Mouse (Mus musculus) bone marrow, adult 2 months (tissue): ENCODE results near the gene Zic4. TPM values are rescaled to one million over a fixed set of nuclear protein-coding genes. Genes with fewer than 3 reads are reported as not detected.

Source experiments
- H3K27ac ChIP-seq: fragments of 200-500 bp; 2 replicates; pipeline ENCODE4 v1.5.1; 2012; ENCODE audit warnings: low read depth, mild to moderate bottlenecking, control low read depth, inconsistent platforms, low read length; ENCODE audit not compliant: control insufficient read depth, poor library complexity, insufficient read depth
- H3K4me1 ChIP-seq: fragments of 200-500 bp; 2 replicates; pipeline ENCODE4 v1.6.1; 2011; ENCODE audit warnings: low read length; ENCODE audit not compliant: control insufficient read depth, insufficient read depth
- H3K4me3 ChIP-seq: fragments of 200-500 bp; replicated peaks from 2 replicates; pipeline ENCODE3; 2011; ENCODE audit warnings: mild to moderate bottlenecking, low read depth, low read length, control low read depth; ENCODE audit not compliant: control insufficient read depth
- CTCF ChIP-seq: fragments of 200-500 bp; IDR thresholded peaks from 2 replicates; pipeline ENCODE4 v1.5.1; 2011; ENCODE audit warnings: low read length, control low read depth; ENCODE audit not compliant: control insufficient read depth, insufficient read depth
- POLR2A ChIP-seq: fragments of 200-500 bp; IDR thresholded peaks from 2 replicates; pipeline ENCODE4 v1.6.1; 2011; ENCODE audit warnings: low read depth, mild to moderate bottlenecking, control low read depth, low read length, borderline replicate concordance; ENCODE audit not compliant: control insufficient read depth
- WGBS: fragments of 180-500 bp; shearing (Covaris S2); methylation state at CpG from one replicate; pipeline ENCODE4 v1.1.7; 2018; 5-methylcytosine and 5-hydroxymethylcytosine counted together
- polyA plus RNA-seq: library from polyadenylated mRNA; stranded (reverse); fragments of >200 nt; gene quantifications from 2 replicates; pipeline ENCODE4 v1.2.4, GENCODE M21; 2011; ENCODE audit warnings: low replicate concordance; ENCODE audit not compliant: missing spikeins, insufficient read depth, insufficient read length

Zic4 gene
- polyA plus RNA-seq, 1 experiment, result not detected

DNA sequence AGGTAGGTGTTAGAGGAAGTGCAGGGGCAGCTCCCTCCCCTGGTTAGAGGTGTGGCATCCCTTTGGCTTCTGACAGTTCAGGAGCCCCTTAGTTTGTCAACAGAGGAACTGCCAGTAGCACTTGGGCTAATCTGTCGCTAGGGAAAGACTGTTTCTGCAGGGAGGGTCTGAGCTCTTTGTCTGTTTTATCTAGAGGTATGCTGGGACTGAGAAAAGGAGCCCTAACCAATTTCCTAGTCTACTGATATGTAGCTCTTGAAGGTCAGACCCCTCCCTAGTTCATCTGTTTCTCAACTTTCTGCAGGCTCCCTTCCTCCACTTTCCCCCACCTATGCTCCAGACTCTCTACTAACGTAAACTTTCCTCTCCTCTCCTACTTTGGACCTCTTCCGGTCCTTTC, 47.6 kb downstream of the Zic4 start:
- Histone ChIP-seq H3K4me1 (no peaks in the 10 kb centered on the region), H3K4me3 (no peak overlapping the region), H3K27ac (no peak overlapping the region)
- TF ChIP-seq CTCF (no peak), POLR2A (no peak)
- WGBS, result 4% methylated on average over 3 of the region's 3 CpGs

DNA sequence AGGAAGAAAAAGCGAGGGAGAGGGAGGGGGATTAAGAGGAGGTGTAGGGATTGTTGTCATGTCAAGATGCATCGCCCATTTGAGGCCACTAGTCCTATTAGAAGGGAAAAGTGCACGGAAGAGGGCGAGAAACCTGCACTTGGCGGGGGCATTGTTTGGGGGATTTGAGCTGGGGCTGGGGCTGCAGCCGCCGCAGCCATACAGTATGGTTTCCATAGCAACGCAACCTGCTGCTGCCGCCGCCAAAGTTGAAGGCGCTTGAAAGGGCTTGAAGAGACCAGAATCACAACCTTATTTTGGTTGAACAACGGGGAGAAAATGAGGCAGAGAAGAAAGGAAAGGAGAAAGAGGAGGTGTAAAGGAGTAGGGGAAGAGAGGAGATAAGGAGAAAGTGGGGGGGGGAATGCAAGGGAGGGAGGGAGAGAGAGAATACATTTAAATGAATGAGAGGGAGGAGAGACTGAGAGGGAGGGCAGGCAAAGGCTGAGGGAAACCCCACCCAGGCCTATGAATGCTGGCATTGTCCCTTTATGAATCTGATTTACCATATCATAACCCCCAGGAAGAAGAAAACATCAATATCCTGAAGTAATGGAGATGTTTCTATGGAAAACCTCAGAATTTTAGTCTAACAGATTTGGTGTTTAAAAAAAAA, 51.9 kb downstream of the Zic4 start:
- TF ChIP-seq POLR2A (no peak), CTCF (no peak)
- no peaks in the 10 kb centered on the region for H3K4me1 ChIP-seq
- no peak overlapping the region for H3K27ac ChIP-seq
- no peak overlapping the region for H3K4me3 ChIP-seq
- WGBS, result 5% methylated on average over 12 of the region's 12 CpGs

DNA sequence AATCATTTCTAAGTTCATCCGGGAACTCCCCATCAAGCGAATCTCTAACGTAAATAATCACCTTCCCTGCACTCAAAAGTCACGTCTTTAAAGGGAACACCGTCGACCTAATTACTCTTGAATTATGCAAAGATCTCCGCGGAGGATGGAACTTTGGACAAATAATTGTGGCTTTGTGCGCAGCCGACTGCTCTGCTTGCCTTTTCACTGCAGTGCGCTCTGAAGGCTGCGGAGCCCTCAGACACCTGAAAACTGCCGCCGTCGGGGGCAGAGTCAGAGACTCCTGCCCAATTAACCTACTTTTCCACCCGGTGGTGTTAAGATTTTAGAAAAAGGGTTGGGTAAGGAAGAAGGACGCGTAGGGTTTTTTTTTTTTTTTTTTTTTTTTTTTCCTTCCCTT, 58.2 kb downstream of the Zic4 start:
- Histone ChIP-seq H3K27ac (no peak overlapping the region), H3K4me1 (no peaks in the 10 kb centered on the region), H3K4me3 (no peak overlapping the region)
- no peak for TF ChIP-seq POLR2A
- TF ChIP-seq CTCF, result no peak
- 3% methylated on average over 18 of the region's 18 CpGs for WGBS

Other genes starting within 250 kb of the Zic4 start
- not detected in 2 replicates for gene Zic1, start 3.4 kb downstream of the Zic4 start, polyA plus RNA-seq